Mouse (Mus musculus): Measurements from ENCODE around the gene Gpr18.

DNA sequence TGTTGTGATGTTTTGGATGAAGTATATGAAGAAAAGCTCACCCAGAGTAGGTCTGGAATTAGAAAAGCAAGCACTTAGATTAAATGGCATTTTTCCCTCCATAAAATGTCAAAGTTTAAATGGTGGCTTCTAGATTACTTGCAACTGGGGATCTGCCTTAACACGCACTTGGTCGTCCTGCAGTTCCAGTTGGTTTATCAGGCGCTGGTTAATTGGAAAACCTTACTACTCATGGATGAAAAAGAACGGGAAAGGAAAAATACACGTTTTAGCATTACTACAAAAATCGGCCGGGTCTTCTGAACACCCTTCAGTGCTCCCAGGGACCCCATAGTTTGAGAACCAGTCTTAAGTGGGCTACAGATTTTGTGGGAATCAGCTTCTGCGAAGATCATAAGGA, 37.9 kb downstream of the Gpr18 start:
- TF ChIP-seq TCF12 (IDR thresholded peaks at IDR 0.05; ENCODE audit: low read depth, low read length): no peak
- no peak for TF ChIP-seq MAX (IDR thresholded peaks at IDR 0.05; ENCODE audit: low read length)
- TF ChIP-seq HCFC1 (IDR thresholded peaks at IDR 0.05; ENCODE audit: low read depth, low read length): no peak
- 0 out of 2 replicates have a peak, but pooled peaks have one; percentile 33 for TF ChIP-seq POLR2AphosphoS2 (IDR thresholded peaks at IDR 0.05; ENCODE audit: low read depth, low read length)
- no peak for TF ChIP-seq MXI1 (IDR thresholded peaks at IDR 0.05; ENCODE audit: low read depth, low read length)
- TF ChIP-seq CHD2 (IDR thresholded peaks at IDR 0.05; ENCODE audit: low read length): no peak
- TF ChIP-seq ZC3H11A (IDR thresholded peaks at IDR 0.05; ENCODE audit: low read depth, low read length): no peak
- no peak for TF ChIP-seq ZNF384 (IDR thresholded peaks at IDR 0.05; ENCODE audit: low read depth, low read length)
- no peak for TF ChIP-seq CTCF (conservative IDR thresholded peaks at IDR 0.05 in 1 of 2, IDR thresholded peaks at IDR 0.05 in 1 of 2; ENCODE audit: low read depth in 2 of 2, low read length in 2 of 2)
- TF ChIP-seq RCOR1 (conservative IDR thresholded peaks at IDR 0.05; ENCODE audit: low read depth, low read length): 0 out of 2 replicates have a peak, but pooled peaks have one; percentile 16
- no peak for TF ChIP-seq POLR2A (IDR thresholded peaks at IDR 0.05; ENCODE audit: low read depth, low read length)
- TF ChIP-seq MAFK (IDR thresholded peaks at IDR 0.05; ENCODE audit: insufficient replicate concordance, low read length): no peak
- TF ChIP-seq UBTF (IDR thresholded peaks at IDR 0.05; ENCODE audit: low read depth, low read length): no peak
